Mouse (Mus musculus) liver, postnatal 0 days (tissue): ENCODE data around the gene March5. TPM values are rescaled to one million over a fixed set of nuclear protein-coding genes. Genes with fewer than 3 reads are reported as not detected.

Source experiments
- ATAC-seq: fragments of 200-750 bp; cut with Nextera tagmentation; 2 replicates; pipeline ENCODE4 v1.8.0; 2017; ENCODE audit warnings: mild to moderate bottlenecking, moderate library complexity
- DNase-seq: peaks from one replicate; pipeline ENCODE4 v3.0.0-alpha.2; 2016
- H3K27ac ChIP-seq: fragments of 300-500 bp; sonication (generic); 2 replicates; pipeline ENCODE4 v1.5.1; 2014; ENCODE audit warnings: antibody characterized with exemption, moderate library complexity, mild to moderate bottlenecking, low read depth
- H3K27me3 ChIP-seq: fragments of 300-500 bp; sonication (generic); 2 replicates; pipeline ENCODE4 v1.6.1; 2014; ENCODE audit warnings: low read length, control low read depth, mixed read lengths; ENCODE audit not compliant: insufficient read depth
- H3K36me3 ChIP-seq: fragments of 300-500 bp; sonication (generic); replicated peaks from 2 replicates; pipeline ENCODE4 v1.6.1; 2014; ENCODE audit warnings: mild to moderate bottlenecking, control low read depth, low read length, moderate library complexity, mixed read lengths; ENCODE audit not compliant: insufficient read depth
- H3K4me1 ChIP-seq: fragments of 300-500 bp; sonication (generic); 2 replicates; pipeline ENCODE4 v1.6.1; 2014; ENCODE audit warnings: antibody characterized with exemption, mild to moderate bottlenecking, control low read depth; ENCODE audit not compliant: insufficient read depth
- H3K4me2 ChIP-seq: fragments of 300-500 bp; sonication (generic); 2 replicates; pipeline ENCODE4 v1.6.1; 2014; ENCODE audit warnings: low read depth, mild to moderate bottlenecking, low read length, moderate library complexity, mixed read lengths
- H3K4me3 ChIP-seq: fragments of 300-500 bp; sonication (generic); 2 replicates; pipeline ENCODE4 v1.5.1; 2014; ENCODE audit warnings: low read depth, low read length
- H3K9ac ChIP-seq: fragments of 300-500 bp; sonication (generic); replicated peaks from 2 replicates; pipeline ENCODE4 v1.6.1; 2014; ENCODE audit warnings: mild to moderate bottlenecking, moderate library complexity
- H3K9me3 ChIP-seq: fragments of 300-500 bp; sonication (generic); 2 replicates; pipeline ENCODE4 v1.6.1; 2016; ENCODE audit warnings: mild to moderate bottlenecking, control low read depth, low read length, mixed read lengths
- CTCF ChIP-seq: sonication (generic); IDR thresholded peaks from 2 replicates; pipeline ENCODE4 v1.5.1; 2016; ENCODE audit warnings: antibody characterized with exemption, low read depth
- EP300 ChIP-seq: IDR thresholded peaks from 2 replicates; pipeline ENCODE4 v1.6.1; 2016; ENCODE audit warnings: antibody characterized with exemption, low read depth, mild to moderate bottlenecking
- WGBS: fragments of 180-500 bp; shearing (Covaris S2); extraction: QIAGEN DNeasy Blood & Tissue Kit; methylation state at CpG from one replicate; pipeline ENCODE4 v1.1.7; 2014; ENCODE audit not compliant: insufficient replicate concordance; 5-methylcytosine and 5-hydroxymethylcytosine counted together
- polyA plus RNA-seq: library from polyadenylated mRNA; unstranded; fragments of >200 nt; fragmentation: Nextera tagmentation; extraction: Ambion mirVana; gene quantifications from 2 replicates; pipeline ENCODE4 v1.2.1, GENCODE M21; 2015

March5 gene
- polyA plus RNA-seq, 1 experiment from 2014 or later: 119 TPM

DNA sequence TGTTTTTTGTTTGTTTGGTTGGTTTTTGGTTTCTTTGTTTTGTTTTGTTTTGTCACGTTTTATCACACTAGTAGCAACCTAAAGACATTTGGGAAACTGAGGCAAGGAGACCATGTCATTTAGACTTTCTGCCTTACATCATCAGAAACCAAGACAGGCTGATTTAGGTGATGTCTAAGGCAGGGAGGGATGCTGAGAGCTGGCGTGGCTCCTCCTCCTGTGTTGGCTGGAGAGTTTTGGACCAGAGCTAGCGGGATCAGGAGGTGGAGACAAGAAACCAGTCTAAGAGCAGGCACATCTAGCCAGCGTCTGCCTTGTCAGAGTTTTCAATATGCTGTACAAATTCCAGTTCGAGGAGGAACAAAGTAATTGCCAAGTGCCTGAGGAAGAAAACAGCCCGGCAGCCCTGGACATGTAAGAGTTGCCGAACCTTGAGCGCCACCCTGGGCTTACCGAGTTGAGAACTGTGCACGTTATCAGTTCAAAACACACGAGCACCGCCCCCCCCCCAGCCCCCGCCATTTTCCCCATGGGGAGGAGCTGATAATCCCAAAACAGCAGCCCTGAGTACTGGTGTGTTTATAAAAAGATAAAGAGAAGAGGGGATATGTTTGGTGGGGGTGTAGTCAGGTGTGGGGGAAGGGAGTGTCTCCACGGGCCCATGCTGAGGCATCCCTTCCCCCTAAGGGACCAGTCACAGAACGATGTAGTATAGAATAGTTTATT, 30.5 kb downstream of the March5 start:
- Histone ChIP-seq H3K27ac (peak overlapping the region; percentile 93), H3K4me3 (peak overlapping the region; percentile 19; the same call in 1 of the 2 replicates), H3K27me3 (peaks cover 6% of the 10 kb centered on the region), H3K4me1 (peaks cover 33% of the 10 kb centered on the region), H3K9ac (peak overlapping the region; percentile 59; the same call in 1 of the 2 replicates), H3K4me2 (peak overlapping the region; percentile 60), H3K9me3 (no peaks in the 10 kb centered on the region), H3K36me3 (no peaks in the 10 kb centered on the region)
- 8% methylated on average over 15 of the region's 15 CpGs for WGBS
- DNase-seq: peak; percentile 89
- TF ChIP-seq EP300 (peak; percentile 99), CTCF (peak; percentile 45)
- peak; percentile 87 for ATAC-seq

DNA sequence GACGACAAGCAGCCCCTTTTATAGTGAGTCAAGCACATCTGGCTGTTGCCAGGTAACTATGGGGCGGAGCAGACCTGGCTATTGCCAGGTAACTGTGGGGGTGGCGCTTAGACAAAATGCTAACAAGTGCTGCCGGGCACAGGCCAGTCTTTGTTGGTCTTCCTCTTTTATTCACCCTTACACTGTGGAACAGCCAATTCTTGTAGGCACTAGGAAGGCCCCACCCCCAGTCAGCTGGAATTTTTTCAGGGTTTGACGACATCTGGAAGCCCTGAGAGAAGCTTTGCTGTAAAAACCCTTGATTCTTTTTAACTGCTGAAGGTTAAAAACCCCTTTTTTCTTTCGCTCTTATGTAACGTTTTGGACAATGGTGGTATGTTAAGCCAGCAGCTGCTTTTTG, 31.3 kb downstream of the March5 start:
- 33% methylated on average over 7 of the region's 7 CpGs for WGBS
- Histone ChIP-seq H3K4me3 (peak overlapping the region; percentile 10; the same call in 1 of the 2 replicates), H3K9me3 (no peaks in the 10 kb centered on the region), H3K4me2 (peak overlapping the region; percentile 60), H3K9ac (no peak overlapping the region; the same call in 1 of the 2 replicates), H3K4me1 (peaks cover 33% of the 10 kb centered on the region), H3K27me3 (peaks cover 6% of the 10 kb centered on the region), H3K27ac (peak overlapping the region; percentile 93), H3K36me3 (no peaks in the 10 kb centered on the region)
- DNase-seq (peak; percentile 38), ATAC-seq (peak; percentile 18)
- TF ChIP-seq CTCF (no peak), EP300 (no peak)

DNA sequence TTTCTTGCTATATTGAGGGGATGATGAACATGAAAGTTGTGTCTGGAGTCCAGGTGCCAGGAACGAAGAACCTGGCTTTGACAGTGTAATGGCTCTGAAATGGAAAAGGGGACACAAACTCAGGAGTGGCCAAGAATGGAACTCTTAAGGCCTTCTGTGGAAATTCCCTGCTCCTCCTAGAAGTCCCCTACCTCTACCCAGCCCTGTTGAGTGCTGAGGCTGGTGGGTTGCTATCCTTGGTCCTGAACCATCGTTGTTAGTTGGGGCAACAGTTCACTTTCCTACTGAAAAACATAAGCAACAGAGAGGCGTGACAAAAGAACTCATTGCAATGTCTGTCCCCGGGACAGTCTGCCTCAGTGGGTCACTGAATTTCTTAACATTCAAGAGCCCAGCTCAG, 31.8 kb downstream of the March5 start:
- Histone ChIP-seq H3K4me3 (no peak overlapping the region), H3K36me3 (no peaks in the 10 kb centered on the region), H3K27ac (peak overlapping the region; percentile 93), H3K9me3 (no peaks in the 10 kb centered on the region), H3K27me3 (peaks cover 4% of the 10 kb centered on the region), H3K4me1 (peaks cover 29% of the 10 kb centered on the region), H3K4me2 (peak overlapping the region; percentile 60; the same call in 1 of the 2 replicates), H3K9ac (no peak overlapping the region)
- DNase-seq (peak; percentile 61), ATAC-seq (no peak)
- TF ChIP-seq CTCF (no peak), EP300 (no peak)
- WGBS: 31% methylated on average over 4 of the region's 4 CpGs

DNA sequence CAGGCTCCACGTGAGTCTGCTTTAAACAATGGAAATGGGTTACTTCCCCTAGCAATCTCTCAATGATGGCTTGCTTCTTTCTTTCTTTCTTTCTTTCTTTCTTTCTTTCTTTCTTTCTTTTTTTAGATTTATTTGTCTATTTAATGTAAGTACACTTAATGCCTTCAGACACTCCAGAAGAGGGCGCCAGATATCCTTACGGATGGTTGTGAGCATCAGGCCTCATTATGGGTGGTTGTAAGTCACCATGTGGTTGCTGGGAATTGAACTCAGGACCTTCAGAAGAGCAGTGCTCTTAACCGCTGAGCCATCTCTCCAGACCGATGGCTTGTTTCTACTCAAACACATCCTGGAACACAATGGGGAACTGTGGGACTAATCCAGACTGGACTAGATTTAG, 33.9 kb downstream of the March5 start:
- ATAC-seq (no peak), DNase-seq (no peak)
- H3K4me1 ChIP-seq: peaks cover 19% of the 10 kb centered on the region
- H3K4me3 ChIP-seq: no peak overlapping the region
- no peaks in the 10 kb centered on the region for H3K27me3 ChIP-seq
- no peak overlapping the region for H3K9ac ChIP-seq
- H3K36me3 ChIP-seq: no peaks in the 10 kb centered on the region
- H3K9me3 ChIP-seq: no peaks in the 10 kb centered on the region
- WGBS: 67% methylated on average over 5 of the region's 5 CpGs
- TF ChIP-seq CTCF (peak; percentile 54), EP300 (no peak)
- H3K4me2 ChIP-seq: no peak overlapping the region
- H3K27ac ChIP-seq: no peak overlapping the region

DNA sequence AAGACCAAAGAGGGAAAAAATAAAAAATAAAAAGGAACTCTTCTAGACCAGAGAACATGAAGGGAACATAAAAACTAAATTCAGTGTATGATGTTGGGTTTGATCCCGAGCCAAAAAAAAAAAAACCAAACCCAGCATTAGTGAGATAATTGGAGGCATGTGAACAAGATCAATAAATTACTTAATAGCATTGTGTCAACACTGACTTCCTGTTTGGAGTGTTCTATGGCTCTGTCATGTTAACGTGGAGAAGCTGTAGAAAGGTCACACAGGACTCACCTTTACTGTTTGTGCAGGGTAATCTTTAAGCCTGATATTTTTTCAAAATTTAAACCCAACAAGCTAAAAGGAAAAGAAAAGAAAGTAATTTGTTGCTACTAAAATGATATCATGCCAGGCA, 35.4 kb downstream of the March5 start:
- peak; percentile 91 for TF ChIP-seq EP300
- TF ChIP-seq CTCF: no peak
- 28% methylated on average over 2 of the region's 2 CpGs for WGBS
- ATAC-seq (peak; percentile 33; the same call in 1 of the 2 replicates), DNase-seq (no peak)
- Histone ChIP-seq H3K36me3 (no peaks in the 10 kb centered on the region), H3K9ac (no peak overlapping the region), H3K27me3 (no peaks in the 10 kb centered on the region), H3K27ac (peak overlapping the region; percentile 87), H3K4me3 (no peak overlapping the region), H3K4me1 (peaks cover 11% of the 10 kb centered on the region), H3K4me2 (no peak overlapping the region), H3K9me3 (no peaks in the 10 kb centered on the region)

DNA sequence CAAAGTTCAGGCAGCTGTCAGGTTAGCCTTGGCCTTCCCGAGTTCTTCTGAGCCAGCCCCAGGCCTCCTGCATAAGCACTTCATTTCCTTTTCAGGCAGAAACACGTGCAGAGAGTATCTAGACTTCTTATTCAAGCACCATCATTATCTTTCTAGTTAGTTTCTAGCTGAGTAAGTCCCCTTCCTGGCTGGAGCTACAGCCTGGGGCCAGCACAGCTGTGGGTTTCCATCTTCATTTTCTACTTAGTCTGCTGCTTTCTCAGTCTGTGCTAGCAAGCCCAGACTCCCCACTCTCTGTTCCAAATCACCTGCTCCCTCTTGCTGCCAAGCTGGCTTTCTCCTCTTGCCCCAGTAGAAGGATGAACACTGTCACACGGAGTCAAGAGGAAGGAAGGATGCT, 39.5 kb downstream of the March5 start:
- Histone ChIP-seq H3K4me2 (no peak overlapping the region), H3K27ac (no peak overlapping the region), H3K4me1 (no peaks in the 10 kb centered on the region), H3K36me3 (no peaks in the 10 kb centered on the region), H3K27me3 (no peaks in the 10 kb centered on the region), H3K9ac (no peak overlapping the region), H3K9me3 (no peaks in the 10 kb centered on the region), H3K4me3 (no peak overlapping the region)
- DNase-seq: no peak
- no peak for ATAC-seq
- 39% methylated on average over 3 of the region's 3 CpGs for WGBS
- no peak for TF ChIP-seq CTCF
- TF ChIP-seq EP300: no peak
